Mouse (Mus musculus) telencephalon, adult 2 months (tissue): ENCODE data around the gene Gm9376.
A peak's percentile ranks its signal among the peaks of the same experiment; 100 is the strongest.

Source experiments
- DNase-seq: peaks from one replicate; pipeline ENCODE4 v3.0.0-alpha.2; 2011; ENCODE audit warnings: low read depth, low spot score

The Gm9376 gene

DNA sequence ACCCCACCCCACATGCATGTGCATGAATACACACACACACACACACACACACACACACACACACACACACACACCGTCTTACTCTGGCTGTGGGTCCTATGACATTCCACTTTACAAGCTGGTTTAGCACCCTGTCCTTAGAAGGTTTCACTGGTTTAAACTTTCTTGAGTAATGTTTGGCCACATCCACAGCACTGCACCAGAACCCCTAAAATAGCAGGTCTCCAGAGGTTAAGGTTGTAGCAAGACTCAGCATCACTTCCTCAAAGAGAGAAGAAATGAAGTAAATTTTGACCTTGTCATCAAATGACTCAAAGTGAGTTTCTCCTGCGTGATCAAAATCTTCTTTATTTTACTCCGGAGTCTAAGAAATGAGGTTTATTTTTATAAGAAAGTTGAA, 15.5 kb downstream of the Gm9376 start:
- no peak for DNase-seq

DNA sequence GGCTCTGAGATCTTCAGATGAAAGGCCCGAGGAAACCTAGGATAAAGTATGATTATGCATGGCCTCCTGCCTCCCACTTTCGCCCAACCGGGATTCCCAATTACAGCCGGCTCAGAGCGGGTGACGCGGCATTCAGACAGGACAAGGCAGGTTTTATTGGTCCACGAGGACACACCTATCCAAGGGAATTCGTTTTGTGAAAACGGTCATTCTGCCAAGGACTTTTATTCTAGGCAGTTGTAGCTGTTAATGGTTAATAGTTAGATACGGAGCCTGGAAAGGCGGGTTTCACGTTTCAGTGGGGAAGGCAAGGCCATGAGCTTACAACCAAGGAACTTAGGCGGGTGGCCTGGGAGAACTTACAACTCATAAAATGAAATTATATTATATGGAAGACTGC, 16.2 kb downstream of the Gm9376 start:
- no peak for DNase-seq

DNA sequence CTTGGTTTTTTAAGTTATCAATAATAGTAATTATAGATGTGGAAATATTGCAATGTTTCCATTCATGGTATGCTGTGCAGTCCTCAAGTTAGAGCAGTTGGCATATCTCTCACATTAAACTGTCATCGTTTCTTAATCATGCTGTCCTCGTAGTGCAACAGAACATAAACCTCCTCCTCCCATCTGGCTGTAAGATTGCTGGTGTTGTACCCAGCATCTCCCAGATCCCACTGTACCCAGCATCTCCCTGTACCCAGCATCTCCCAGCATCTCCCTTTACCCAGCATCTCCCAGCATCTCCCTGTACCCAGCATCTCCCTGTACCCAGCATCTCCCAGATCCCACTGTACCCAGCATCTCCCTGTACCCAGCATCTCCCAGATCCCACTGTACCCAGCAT, 19.3 kb downstream of the Gm9376 start:
- peak; percentile 6 for DNase-seq

DNA sequence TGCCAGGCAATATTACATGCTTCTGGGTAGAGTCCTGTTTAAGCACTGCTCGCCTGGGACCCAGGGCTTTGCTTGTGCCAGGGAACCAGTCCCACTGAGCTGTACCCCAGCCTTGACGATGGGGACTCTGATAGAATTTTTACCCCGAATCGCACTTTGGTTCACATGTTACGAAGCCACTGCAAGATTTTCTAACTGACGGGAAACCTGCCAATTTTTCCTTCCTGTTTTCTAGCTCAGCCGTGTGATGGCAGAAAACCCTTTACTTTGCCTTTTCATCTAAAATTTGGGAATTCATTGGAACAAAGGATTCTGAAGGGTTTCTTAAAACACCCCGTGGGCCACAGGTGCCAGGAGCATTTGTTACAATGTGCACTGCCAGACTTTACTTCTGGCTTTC, 22.4 kb downstream of the Gm9376 start:
- DNase-seq: no peak

GRCm38 (mm10) chr14:118290009-118290408, 23.2 kb downstream of the Gm9376 start:
- DNase-seq: no peak

DNA sequence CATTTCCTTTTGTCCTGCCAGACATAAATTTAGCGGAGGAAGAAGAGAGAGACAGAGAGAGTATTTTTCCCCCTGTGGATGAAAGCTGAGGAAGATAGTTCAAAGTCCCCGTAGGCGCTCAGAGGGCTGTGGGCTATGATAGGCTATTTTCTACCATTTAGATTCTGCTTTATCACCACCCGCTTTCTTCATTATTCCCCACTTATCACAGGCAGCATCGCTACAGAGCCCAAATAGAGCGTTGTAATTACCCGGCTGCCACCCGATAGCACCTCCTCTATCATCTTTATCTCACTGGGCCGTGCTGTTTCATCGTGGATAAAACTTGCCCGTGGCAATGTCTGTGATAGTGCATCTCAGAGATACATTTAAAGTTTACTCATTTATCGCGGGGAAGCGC, 35.8 kb downstream of the Gm9376 start:
- no peak for DNase-seq

DNA sequence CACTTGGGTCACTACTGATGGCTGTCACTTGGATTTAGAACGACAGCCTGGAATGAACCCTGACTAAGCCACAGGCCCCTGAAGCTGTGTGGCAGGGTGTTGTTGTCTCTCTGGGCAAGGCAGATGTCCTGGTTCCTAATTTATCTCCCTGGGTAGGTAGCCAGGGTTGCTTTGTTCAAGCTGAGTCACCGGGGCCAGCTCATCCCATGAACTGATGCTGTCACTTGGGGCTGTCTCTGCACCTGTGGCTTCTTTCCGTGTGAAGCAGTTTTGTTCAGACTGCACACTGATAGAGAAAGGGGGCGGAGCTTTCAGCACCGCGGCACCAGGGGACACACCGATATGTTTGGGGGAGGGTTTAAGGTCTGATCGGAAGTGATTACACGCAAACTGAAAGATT, 37.8 kb downstream of the Gm9376 start:
- no peak for DNase-seq

- no peak for DNase-seq
These were observed 39.2 kb downstream of the Gm9376 start for GRCm38 (mm10) chr14:118305951-118306350.

DNA sequence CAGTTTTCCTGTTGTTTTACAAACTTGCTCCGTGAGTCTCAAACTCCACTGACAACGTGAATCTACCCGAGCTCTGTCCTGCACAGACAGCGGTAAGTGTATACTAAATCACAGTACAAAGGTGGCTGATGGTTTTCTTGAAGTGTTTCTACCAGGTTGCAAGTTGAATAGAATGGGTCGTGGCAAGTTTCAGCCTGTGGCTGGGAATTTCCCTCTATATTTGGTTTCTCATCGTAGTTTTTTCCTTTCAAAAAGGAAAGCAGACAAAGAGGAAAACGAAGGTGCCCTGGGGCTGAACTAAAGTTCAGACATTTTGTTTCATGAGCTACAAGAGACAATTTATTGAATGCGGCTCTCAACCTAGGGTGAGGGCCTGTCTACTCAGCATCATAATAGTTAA, 40.3 kb downstream of the Gm9376 start:
- no peak for DNase-seq

DNA sequence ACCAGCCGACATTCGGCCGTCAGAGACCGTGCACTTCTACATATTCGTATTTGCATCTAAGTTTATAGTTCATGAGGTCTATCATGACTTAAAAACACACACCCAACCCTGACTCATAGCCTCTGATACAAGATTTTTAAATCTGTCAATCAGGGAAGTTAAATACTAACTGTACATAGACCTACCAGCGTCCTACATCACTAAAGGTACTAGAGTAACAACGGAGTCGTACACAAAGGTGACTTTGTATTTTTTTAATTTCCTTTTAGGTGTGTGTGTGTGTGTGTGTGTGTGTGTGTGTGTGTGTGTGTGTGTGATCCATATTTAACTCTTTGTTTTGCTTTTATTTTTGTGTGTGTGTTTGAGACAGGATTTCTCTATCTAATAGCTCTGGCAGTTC, 44.9 kb downstream of the Gm9376 start:
- no peak for DNase-seq

GRCm38 (mm10) chr14:118312664-118313063, 45.9 kb downstream of the Gm9376 start:
- DNase-seq: no peak

- no peak for DNase-seq
These were observed 47.2 kb downstream of the Gm9376 start for GRCm38 (mm10) chr14:118313931-118314330.

DNA sequence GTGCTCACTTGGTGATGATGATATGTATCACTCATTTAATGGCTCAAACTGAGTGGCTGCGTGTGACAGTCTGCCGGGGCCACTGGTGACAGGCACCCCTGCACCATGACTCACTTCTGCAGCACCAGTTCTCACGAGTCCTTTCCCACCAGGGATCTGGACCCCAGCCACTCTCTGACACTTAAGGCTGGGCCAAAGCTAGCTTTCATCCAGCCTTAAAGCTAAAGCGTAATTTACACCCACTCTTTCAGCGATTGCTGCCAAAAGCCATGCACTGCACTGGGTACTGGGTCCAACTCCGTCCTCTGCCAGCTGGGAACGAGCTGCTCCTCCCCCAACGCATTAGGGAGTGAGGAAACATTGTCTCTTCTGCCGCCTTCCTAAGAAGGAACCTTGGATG, 50.5 kb downstream of the Gm9376 start:
- peak; percentile 17 for DNase-seq
